Mouse (Mus musculus) hindbrain, embryonic 16.5 days (tissue): ENCODE results near the gene Gtpbp6. TPM values are rescaled to one million over a fixed set of nuclear protein-coding genes. Genes with fewer than 3 reads are reported as not detected.
A peak's percentile ranks its signal among the peaks of the same experiment; 100 is the strongest.

Experiments
- ATAC-seq: fragments of 200-750 bp; cut with Nextera tagmentation; 2 replicates; pipeline ENCODE4 v1.8.0; 2017; ENCODE audit warnings: moderate TSS enrichment, moderate library complexity
- H3K27ac ChIP-seq: fragments of 300-500 bp; sonication (generic); 2 replicates; pipeline ENCODE4 v1.5.1; 2014; ENCODE audit warnings: low read depth, mild to moderate bottlenecking, control low read depth, low read length, moderate library complexity
- H3K27me3 ChIP-seq: fragments of 300-500 bp; sonication (generic); replicated peaks from 2 replicates; pipeline ENCODE4 v1.6.1; 2014; ENCODE audit warnings: low read length; ENCODE audit not compliant: control insufficient read depth, insufficient read depth
- H3K36me3 ChIP-seq: fragments of 300-500 bp; sonication (generic); 2 replicates; pipeline ENCODE4 v1.6.1; 2014; ENCODE audit warnings: mild to moderate bottlenecking, low read length, moderate library complexity, mixed read lengths; ENCODE audit not compliant: control insufficient read depth, insufficient read depth
- H3K4me1 ChIP-seq: fragments of 300-500 bp; sonication (generic); 2 replicates; pipeline ENCODE4 v1.6.1; 2014; ENCODE audit warnings: low read depth, low read length; ENCODE audit not compliant: control insufficient read depth, insufficient read depth
- H3K4me2 ChIP-seq: fragments of 300-500 bp; sonication (generic); 2 replicates; pipeline ENCODE4 v1.6.1; 2014; ENCODE audit warnings: mild to moderate bottlenecking, low read length, control low read depth, moderate library complexity
- H3K4me3 ChIP-seq: fragments of 300-500 bp; sonication (generic); 2 replicates; pipeline ENCODE4 v1.5.1; 2014; ENCODE audit warnings: mild to moderate bottlenecking, low read length, control low read depth, moderate library complexity
- H3K9ac ChIP-seq: fragments of 300-500 bp; sonication (generic); 2 replicates; pipeline ENCODE4 v1.6.1; 2014; ENCODE audit warnings: low read depth, mild to moderate bottlenecking, control low read depth, low read length, moderate library complexity
- H3K9me3 ChIP-seq: fragments of 300-500 bp; sonication (generic); 2 replicates; pipeline ENCODE4 v1.6.1; 2014; ENCODE audit warnings: mild to moderate bottlenecking, low read length, moderate library complexity; ENCODE audit not compliant: control insufficient read depth
- WGBS: fragments of 180-500 bp; shearing (Covaris S2); extraction: QIAGEN DNeasy Blood & Tissue Kit; methylation state at CpG from one replicate; pipeline ENCODE4 v1.1.7; 2014; 5-methylcytosine and 5-hydroxymethylcytosine counted together
- polyA plus RNA-seq: library from polyadenylated mRNA; unstranded; fragments of >200 nt; fragmentation: Nextera tagmentation; extraction: Ambion mirVana; gene quantifications from 2 replicates; pipeline ENCODE4 v1.2.1, GENCODE M21; 2015

Gene Gtpbp6
- polyA plus RNA-seq, 1 experiment from 2014 or later, result 67.7 TPM

DNA sequence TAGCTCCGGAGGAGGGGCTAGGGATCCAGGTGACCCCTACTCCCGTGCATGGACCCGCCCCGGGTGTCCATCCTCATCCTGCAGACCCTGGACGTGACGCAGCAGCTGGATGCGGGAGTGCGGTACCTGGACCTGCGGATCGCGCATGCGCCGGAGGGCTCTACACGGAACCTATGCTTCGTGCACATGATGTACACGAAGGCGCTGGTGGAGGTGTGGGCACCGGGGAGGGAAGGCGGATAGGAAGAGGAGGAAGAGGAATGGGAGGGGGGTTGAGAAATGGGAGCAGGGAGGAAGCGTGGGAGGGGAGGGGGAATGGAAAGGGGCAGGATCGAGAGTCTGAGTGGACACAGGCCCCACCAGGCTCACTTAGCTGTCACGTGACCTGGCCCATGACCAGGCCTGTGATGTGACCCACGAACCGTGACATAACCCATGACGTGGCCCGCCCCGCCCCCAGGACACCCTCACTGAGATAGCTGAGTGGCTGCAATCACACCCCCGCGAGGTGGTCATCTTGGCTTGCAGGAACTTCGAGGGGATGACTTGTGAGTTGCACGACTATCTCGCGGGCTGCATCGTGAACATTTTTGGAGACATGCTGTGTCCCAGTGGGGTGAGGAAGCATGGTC, 6.2 kb downstream of the Gtpbp6 start:
- H3K4me3 ChIP-seq, result peak overlapping the region; percentile 46
- ATAC-seq, result peak; percentile 66
- peaks cover 27% of the 10 kb centered on the region for H3K4me1 ChIP-seq
- no peak overlapping the region; the same call in 1 of the 2 replicates for H3K27ac ChIP-seq
- H3K9ac ChIP-seq, result peak overlapping the region; percentile 61
- peaks cover 28% of the 10 kb centered on the region for H3K36me3 ChIP-seq
- 16% methylated on average over 34 of the region's 34 CpGs for WGBS
- peak overlapping the region; percentile 87 for H3K4me2 ChIP-seq
- no peaks in the 10 kb centered on the region; the same call in 1 of the 2 replicates for H3K9me3 ChIP-seq
- no peaks in the 10 kb centered on the region for H3K27me3 ChIP-seq

DNA sequence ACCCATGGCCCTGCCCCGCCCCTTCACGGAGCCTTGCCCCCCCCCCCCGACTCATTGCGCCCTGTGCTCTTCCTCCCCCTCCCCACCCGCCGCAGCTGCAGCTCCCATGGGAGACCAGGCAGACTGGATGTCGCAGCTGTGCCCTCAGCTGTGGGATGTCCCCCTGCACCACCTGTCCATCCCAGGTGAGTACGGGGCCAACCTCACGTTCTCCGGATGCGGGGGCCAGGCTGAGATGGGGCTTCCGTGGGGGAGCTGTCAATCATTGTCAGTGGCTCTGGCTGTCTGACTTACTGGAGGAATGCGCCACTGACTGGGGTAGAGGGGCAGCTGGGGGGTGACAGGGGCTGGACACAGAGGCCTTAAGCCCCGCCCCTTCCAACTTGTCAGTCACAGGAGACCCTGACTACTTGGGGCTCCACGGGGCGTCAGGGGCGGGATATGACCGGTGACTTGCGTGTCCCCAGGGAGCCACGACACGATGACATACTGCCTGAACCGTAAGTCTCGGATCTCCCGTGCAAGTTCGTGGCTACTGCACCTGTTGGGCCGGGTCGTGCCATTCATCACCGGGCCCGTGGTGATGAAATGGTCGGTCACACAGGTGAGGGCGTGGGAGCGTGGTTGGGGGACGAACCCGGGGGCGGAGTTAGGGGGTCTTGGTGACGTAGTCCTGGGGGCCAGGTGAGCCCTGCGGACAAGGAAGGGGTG, 6.9 kb downstream of the Gtpbp6 start:
- H3K4me3 ChIP-seq, result peak overlapping the region; percentile 46
- peak overlapping the region; percentile 61 for H3K9ac ChIP-seq
- peaks cover 26% of the 10 kb centered on the region for H3K36me3 ChIP-seq
- peak; percentile 41 for ATAC-seq
- WGBS, result 1% methylated on average over 34 of the region's 37 CpGs
- peak overlapping the region; percentile 87 for H3K4me2 ChIP-seq
- no peaks in the 10 kb centered on the region; the same call in 1 of the 2 replicates for H3K9me3 ChIP-seq
- no peaks in the 10 kb centered on the region for H3K27me3 ChIP-seq
- no peak overlapping the region; the same call in 1 of the 2 replicates for H3K27ac ChIP-seq
- H3K4me1 ChIP-seq, result peaks cover 20% of the 10 kb centered on the region

DNA sequence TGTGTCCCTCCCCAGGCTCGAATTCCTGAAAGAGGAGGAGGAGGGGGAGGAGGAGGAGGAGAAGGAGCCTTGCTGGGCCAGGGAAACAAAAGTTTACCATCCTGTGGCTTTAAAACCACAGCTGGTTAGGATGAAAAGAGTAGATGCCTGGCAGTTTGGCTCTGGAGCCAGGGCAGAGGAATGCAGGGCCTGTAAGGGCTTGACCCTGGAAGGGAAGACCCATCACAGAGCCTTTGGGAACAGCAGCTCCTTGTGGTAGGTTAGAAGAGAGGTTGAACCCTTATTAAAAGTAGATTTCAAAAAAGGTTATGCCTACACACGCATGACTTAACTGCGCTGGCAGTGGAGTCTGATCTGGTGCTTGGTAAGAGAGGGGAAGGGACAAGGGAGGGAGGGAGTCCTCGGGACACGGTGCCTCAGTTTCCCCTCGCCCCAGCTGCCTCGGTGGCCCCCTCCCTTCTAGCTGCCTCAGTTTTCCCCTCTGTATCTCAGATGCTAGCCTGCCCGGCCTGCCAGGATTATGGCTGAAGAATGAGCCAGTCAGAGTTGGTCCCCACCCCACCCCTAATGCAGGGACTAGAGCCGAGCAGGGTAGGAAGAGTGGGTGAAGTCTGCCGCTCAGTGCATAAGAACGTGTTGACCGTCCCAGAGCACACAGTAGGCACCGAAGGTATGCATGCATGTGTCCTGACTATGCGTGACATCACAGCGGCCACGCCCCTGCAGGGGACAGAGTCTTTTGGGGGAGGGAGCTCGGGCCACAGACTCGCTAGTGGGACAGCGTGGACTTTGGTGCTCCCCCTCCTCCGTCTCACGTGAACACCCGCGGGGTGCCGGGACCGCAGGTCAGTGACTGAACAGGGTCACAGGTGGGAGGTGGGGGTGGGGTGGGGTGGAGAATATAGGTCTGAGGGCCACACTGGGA, 8.1 kb downstream of the Gtpbp6 start, which contains the start of gene Plcxd1:
Gene Plcxd1, plus strand, starts transcription at position 314 of the 925 bp plus-strand sequence.
- peak within 1 kb of the TSS; percentile 87 for H3K4me2 ChIP-seq
- peak within 1 kb of the TSS; percentile 46 for H3K4me3 ChIP-seq
- WGBS, result 6% methylated on average over 25 of the region's 25 CpGs
- H3K4me1 ChIP-seq, result peaks cover 20% of the 10 kb centered on the region
- H3K27ac ChIP-seq, result no peak within 1 kb of the TSS; the same call in 1 of the 2 replicates
- H3K36me3 ChIP-seq, result peaks cover 20% of the 10 kb centered on the region
- peak; percentile 7; the same call in 1 of the 2 replicates for ATAC-seq
- no peaks in the 10 kb centered on the region for H3K27me3 ChIP-seq
- no peaks in the 10 kb centered on the region; the same call in 1 of the 2 replicates for H3K9me3 ChIP-seq
- peak within 1 kb of the TSS; percentile 61 for H3K9ac ChIP-seq

DNA sequence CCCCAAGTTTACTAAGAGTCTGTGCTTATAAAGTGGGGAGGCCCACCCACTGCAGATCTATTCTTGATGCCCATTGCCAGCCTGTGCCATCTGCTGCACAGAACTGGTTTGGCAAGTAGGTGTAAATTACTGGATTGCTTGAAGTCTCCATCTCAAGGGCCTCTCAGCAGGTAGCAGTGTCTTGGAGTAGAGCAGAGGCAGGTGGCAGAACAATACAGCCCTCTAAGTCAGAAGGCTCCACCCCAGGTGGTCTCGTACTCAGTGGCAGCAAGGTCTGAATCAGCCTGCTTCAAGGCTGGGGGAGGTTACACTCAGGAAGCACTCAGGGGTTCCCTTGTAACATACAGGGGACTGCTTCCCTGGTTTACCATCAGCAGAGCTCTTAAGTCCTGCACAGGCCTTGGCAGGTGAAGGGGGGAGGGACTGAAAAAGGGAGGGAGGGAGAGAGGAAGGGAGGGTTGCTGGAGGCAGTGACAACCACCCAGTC, 9.0 kb downstream of the Gtpbp6 start:
- Histone ChIP-seq H3K27ac (no peak overlapping the region), H3K9me3 (no peaks in the 10 kb centered on the region; the same call in 1 of the 2 replicates), H3K27me3 (no peaks in the 10 kb centered on the region), H3K4me1 (peaks cover 24% of the 10 kb centered on the region), H3K4me2 (no peak overlapping the region), H3K4me3 (no peak overlapping the region), H3K36me3 (peaks cover 11% of the 10 kb centered on the region), H3K9ac (no peak overlapping the region)
- no peak for ATAC-seq
- 22% methylated on average over 1 of the region's 1 CpGs for WGBS

DNA sequence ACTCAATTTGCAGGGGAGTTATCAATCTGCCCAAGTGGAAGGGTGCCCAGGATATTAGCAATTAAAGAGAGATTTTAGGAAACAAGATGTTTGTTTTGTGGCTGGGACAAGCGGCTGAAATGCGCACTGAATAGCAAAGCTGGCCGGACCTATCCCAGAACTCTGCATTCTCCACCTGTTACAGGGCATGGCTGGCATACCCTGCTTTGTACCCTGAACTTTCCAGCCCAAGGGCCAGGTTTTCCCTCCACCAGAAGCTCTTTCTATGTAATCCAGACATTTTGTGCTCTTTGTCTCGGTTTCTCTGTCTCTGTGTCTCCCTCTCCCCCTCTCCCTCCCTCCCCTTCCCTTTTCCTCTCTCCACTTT, 13.2 kb downstream of the Gtpbp6 start:
- Histone ChIP-seq H3K36me3 (no peaks in the 10 kb centered on the region), H3K27me3 (no peaks in the 10 kb centered on the region), H3K4me3 (peak overlapping the region; percentile 56), H3K4me2 (peak overlapping the region; percentile 90), H3K4me1 (peaks cover 5% of the 10 kb centered on the region; the same call in 1 of the 2 replicates), H3K27ac (peak overlapping the region; percentile 67; the same call in 1 of the 2 replicates), H3K9me3 (no peaks in the 10 kb centered on the region), H3K9ac (peak overlapping the region; percentile 73)
- WGBS, result 4% methylated on average over 4 of the region's 4 CpGs
- ATAC-seq, result peak; percentile 26

DNA sequence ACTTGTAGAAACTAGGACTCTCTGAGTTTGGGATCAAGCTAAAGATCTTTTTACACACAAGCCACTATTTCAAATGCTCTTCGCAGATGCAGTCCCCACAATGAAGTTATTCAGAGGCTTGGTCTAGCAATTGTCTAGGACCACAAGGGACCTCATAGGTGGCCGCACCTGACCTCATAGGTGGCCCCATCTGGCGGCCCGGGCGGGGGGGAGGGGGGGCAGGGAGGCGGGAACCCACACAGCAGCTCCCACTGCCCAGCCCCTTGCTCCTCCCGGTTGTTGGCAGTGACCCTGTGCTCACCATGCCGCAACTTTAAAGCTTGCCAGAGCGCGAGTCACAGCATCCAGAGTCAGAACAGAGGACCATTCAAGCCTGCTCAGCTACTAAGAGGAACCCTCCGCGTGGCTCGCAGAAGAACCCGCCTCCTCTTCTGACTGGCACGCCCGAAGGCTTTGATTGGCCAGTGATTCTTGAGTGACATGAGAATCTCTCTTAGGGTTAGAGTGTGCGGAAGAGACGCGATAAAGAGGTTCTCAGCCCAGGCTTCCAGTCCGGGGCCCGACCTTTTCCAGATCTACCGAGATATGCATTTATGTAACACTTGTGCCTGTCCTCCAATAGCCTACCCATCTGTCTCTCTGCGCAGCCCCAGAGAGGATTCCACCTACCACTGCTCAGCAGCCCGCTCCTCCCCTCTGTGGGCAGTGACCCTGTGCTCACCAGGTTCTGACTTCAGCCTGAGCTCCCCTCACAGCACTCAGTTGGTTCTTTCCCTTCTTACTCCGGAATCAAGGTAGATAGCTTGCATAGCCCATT, 13.8 kb downstream of the Gtpbp6 start, which contains the start of gene Gm35315:
Gene Gm35315, minus strand, starts transcription at position 391 of the 817 bp plus-strand sequence.
- peak; percentile 98 for ATAC-seq
- Histone ChIP-seq H3K4me3 (peak within 1 kb of the TSS; percentile 56), H3K9me3 (no peaks in the 10 kb centered on the region), H3K27me3 (no peaks in the 10 kb centered on the region), H3K9ac (peak within 1 kb of the TSS; percentile 73), H3K27ac (peak within 1 kb of the TSS; percentile 68), H3K4me1 (peaks cover 5% of the 10 kb centered on the region; the same call in 1 of the 2 replicates), H3K36me3 (no peaks in the 10 kb centered on the region), H3K4me2 (peak within 1 kb of the TSS; percentile 90)
- WGBS, result under 1% methylated on average over 22 of the region's 25 CpGs

DNA sequence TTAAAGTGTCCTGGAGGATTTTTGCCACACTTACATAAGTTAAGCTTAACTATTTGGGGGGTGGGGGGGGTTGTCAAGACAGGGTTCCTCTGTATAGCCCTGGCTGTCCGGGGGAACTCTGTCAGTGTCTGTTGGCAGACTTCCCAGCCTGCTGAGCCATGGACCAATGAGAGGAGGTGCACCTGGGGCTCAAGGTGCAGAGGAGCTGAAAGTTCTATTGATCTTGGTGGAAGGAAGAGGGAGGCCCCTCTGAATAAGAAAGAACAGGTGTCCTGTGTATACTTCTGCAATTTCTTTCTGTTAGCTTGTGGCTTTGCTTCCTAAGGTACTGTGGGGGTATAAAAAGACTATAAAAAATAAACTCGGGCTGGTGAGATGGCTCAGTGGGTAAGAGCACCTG, 16.5 kb downstream of the Gtpbp6 start:
- H3K27ac ChIP-seq, result no peak overlapping the region
- WGBS, result 77% methylated on average over 2 of the region's 2 CpGs
- no peak overlapping the region for H3K4me2 ChIP-seq
- no peak overlapping the region for H3K4me3 ChIP-seq
- H3K36me3 ChIP-seq, result no peaks in the 10 kb centered on the region
- no peaks in the 10 kb centered on the region for H3K9me3 ChIP-seq
- no peaks in the 10 kb centered on the region for H3K27me3 ChIP-seq
- H3K9ac ChIP-seq, result no peak overlapping the region
- H3K4me1 ChIP-seq, result peaks cover 5% of the 10 kb centered on the region; the same call in 1 of the 2 replicates
- no peak for ATAC-seq
